ENCODE assay signal across 8 mouse cellular contexts in genomic region chr10:12866971-12867732, GRCm38 (mm10). TPM values are rescaled to one million over a fixed set of nuclear protein-coding genes. Genes with fewer than 3 reads are reported as not detected.
DNase-seq lines count a peak whose midpoint lies in the region; ATAC-seq and TF ChIP-seq lines count a peak whose summit lies in the region.

No protein-coding gene starts in this region.

- peaks cover 54% of the 10 kb centered on the region for H3K79me3 ChIP-seq in C2C12 (ENCODE audit: low read depth)

- H3K4me3 ChIP-seq in C2C12 (ENCODE audit: insufficient read depth, poor library complexity, severe bottlenecking) = peak overlapping the region; percentile 70
- H3K4me3 ChIP-seq in heart, embryonic 14.5 days (ENCODE audit: control insufficient read depth in 1 of 2, insufficient read depth in 1 of 2, low read depth in 1 of 2, low read length in 2 of 2) = peak overlapping the region; percentile 70 to 79
- H3K4me3 ChIP-seq in megakaryocyte, embryonic 14.5 days (replicated peaks) = peak overlapping the region; percentile 96

- no peak; the same call in 1 of the 2 replicates for ATAC-seq in heart, embryonic 14.5 days (ENCODE audit: insufficient number of reproducible peaks, insufficient read depth, low FRiP score, low read depth)
- ATAC-seq in activated CD4-positive, CD25-positive, alpha-beta regulatory T cell, adult 4 months = no peak

- peak overlapping the region; percentile 77 for H3ac ChIP-seq in C2C12 (ENCODE audit: control insufficient read depth, insufficient read length, low read depth)

- no peaks in the 10 kb centered on the region for H3K9me3 ChIP-seq in heart, embryonic 14.5 days (ENCODE audit: control insufficient read depth, low read length)
- H3K9me3 ChIP-seq in megakaryocyte, embryonic 14.5 days = no peaks in the 10 kb centered on the region

- 2% methylated on average over 28 of the region's 28 CpGs for WGBS in heart, embryonic 14.5 days

- peak overlapping the region; percentile 95 for H3K4me2 ChIP-seq in heart, embryonic 14.5 days (ENCODE audit: low read length)

- TF ChIP-seq CTCF in C2C12 (IDR thresholded peaks at IDR 0.05; ENCODE audit: control insufficient read depth, insufficient read depth, insufficient read length) = peak; percentile 25

- H3K79me2 ChIP-seq in C2C12 (ENCODE audit: control insufficient read depth, insufficient read depth) = peaks cover 57% of the 10 kb centered on the region

- H3K36me3 ChIP-seq in C2C12 (ENCODE audit: control insufficient read depth, insufficient read depth) = peaks cover 14% of the 10 kb centered on the region
- no peaks in the 10 kb centered on the region for H3K36me3 ChIP-seq in heart, embryonic 14.5 days (ENCODE audit: control insufficient read depth, insufficient read depth, low read length)
- H3K36me3 ChIP-seq in megakaryocyte, embryonic 14.5 days (replicated peaks; ENCODE audit: low read length) = peaks cover 28% of the 10 kb centered on the region

- H3K9ac ChIP-seq in heart, embryonic 14.5 days (ENCODE audit: low read length) = peak overlapping the region; percentile 93

- H3K27ac ChIP-seq in heart, embryonic 14.5 days (replicated peaks in 1 of 2; ENCODE audit: control insufficient read depth in 1 of 2, insufficient read depth in 1 of 2, low read depth in 2 of 2, low read length in 2 of 2) = peak overlapping the region; percentile 88 to 96

- peak; percentile 40 for DNase-seq in ZHBTc4 (ENCODE audit: low read depth, low spot score)
- peak; percentile 69 for DNase-seq in embryo, embryonic 11 days
- peak; percentile 53 for DNase-seq in kidney, postnatal 14 days
- peak; percentile 19 to 63 for DNase-seq in spleen, postnatal 10 days (ENCODE audit: low spot score in 2 of 2)

- peaks cover 2 to 24% of the 10 kb centered on the region in 2 experiments for H3K4me1 ChIP-seq in heart, embryonic 14.5 days (ENCODE audit: control insufficient read depth in 2 of 2, insufficient read depth in 2 of 2, low read length in 2 of 2)
- peaks cover 43% of the 10 kb centered on the region for H3K4me1 ChIP-seq in megakaryocyte, embryonic 14.5 days

- H3K27me3 ChIP-seq in C2C12 (ENCODE audit: control insufficient read depth, insufficient read depth, insufficient read length) = no peaks in the 10 kb centered on the region
- H3K27me3 ChIP-seq in heart, embryonic 14.5 days (ENCODE audit: control insufficient read depth, insufficient read depth, low read length) = no peaks in the 10 kb centered on the region
- no peaks in the 10 kb centered on the region for H3K27me3 ChIP-seq in megakaryocyte, embryonic 14.5 days (replicated peaks)

TF ChIP-seq in C2C12, 6 proteins besides CTCF, POLR2A, EP300 and RAD21:
- no peak for TF ChIP-seq FOSL1 (IDR thresholded peaks at IDR 0.05; ENCODE audit: insufficient read depth, low read length, poor library complexity, severe bottlenecking)
- no peak for TF ChIP-seq USF1 (IDR thresholded peaks at IDR 0.05; ENCODE audit: low read depth)
- no peak for TF ChIP-seq MAX (IDR thresholded peaks at IDR 0.05)
- TF ChIP-seq CEBPB (IDR thresholded peaks at IDR 0.05; ENCODE audit: low read depth) = no peak

RNA-seq across cellular contexts. Expression of gene Utrn, which starts 2.0 kb away (rescaled TPM):
- polyA plus RNA-seq in C2C12 (2012; fragmentation: generic; extraction: Trizol) = 10.5 TPM
- polyA plus RNA-seq in heart, embryonic 14.5 days (2014; fragmentation: Nextera tagmentation; extraction: Ambion mirVana) = 65.3 and 67.0 TPM in 2 replicates
- 0.64 and 6.1 TPM in 2 replicates for polyA plus RNA-seq in megakaryocyte, embryonic 14.5 days (2012; ENCODE audit: insufficient read depth, low replicate concordance)
- polyA plus RNA-seq in activated CD4-positive, CD25-positive, alpha-beta regulatory T cell, adult 4 months (2017; shearing (Covaris generic)) = 100 to 1,000 TPM; 255 to 319 TPM
